Mouse (Mus musculus) intestine, embryonic 15.5 days (tissue): ENCODE results near the gene Cast. TPM values are rescaled to one million over a fixed set of nuclear protein-coding genes. Genes with fewer than 3 reads are reported as not detected.

ENCODE experiments used
- polyA plus RNA-seq: library from polyadenylated mRNA; unstranded; fragments of >200 nt; fragmentation: Nextera tagmentation; extraction: Ambion mirVana; gene quantifications from 2 replicates; pipeline ENCODE4 v1.2.1, GENCODE M21; 2015

The Cast gene
- polyA plus RNA-seq, 1 experiment from 2014 or later = 30.5 TPM

Other genes starting within 250 kb of the Cast start
- 33.8 and 42.3 TPM in 2 replicates for gene Erap1, start 169.2 kb downstream of the Cast start, polyA plus RNA-seq